ENCODE assay signal across 8 mouse cellular contexts in genomic region chr5:115732176-115732848, GRCm38 (mm10). TPM values are rescaled to one million over a fixed set of nuclear protein-coding genes. Genes with fewer than 3 reads are reported as not detected.
DNase-seq lines count a peak whose midpoint lies in the region; ATAC-seq lines count a peak whose summit lies in the region.

No protein-coding gene starts in this region.

- peak overlapping the region; percentile 92 for H3K4me2 ChIP-seq in intestine, embryonic 14.5 days (ENCODE audit: low read length)

- H3K4me1 ChIP-seq in intestine, embryonic 14.5 days (replicated peaks; ENCODE audit: control insufficient read depth, insufficient read depth, low read length), result no peaks in the 10 kb centered on the region; the same call in 1 of the 2 replicates

- peak overlapping the region; percentile 43; the same call in 1 of the 2 replicates for H3K27ac ChIP-seq in intestine, embryonic 14.5 days (ENCODE audit: low read depth)

- DNase-seq in gastrocnemius, postnatal 14 days, result peak; percentile 27
- DNase-seq in intestine, embryonic 14.5 days (ENCODE audit: low spot score), result peak; percentile 94
- peak; percentile 92 to 94 for DNase-seq in left cerebral cortex, postnatal 10 days (ENCODE audit: extremely low spot score in 1 of 2, low spot score in 2 of 2)
- peak; percentile 97 for DNase-seq in right cerebral cortex, postnatal 25 days
- peak; percentile 87 to 90 for DNase-seq in urinary bladder, postnatal 36 days (ENCODE audit: low spot score in 2 of 2)

- intact Hi-C loops in gastrocnemius, postnatal 14 days (cut with DNase I; ENCODE audit: low total_unique reads), result loop anchor here (10.0 kb wide), 1 partner anchor 78 kb away; no protein-coding TSS in a partner anchor
- intact Hi-C loops in left cerebral cortex, postnatal 10 days (cut with DNase I), result loop anchor here (5.0 kb wide), 1 partner anchor 80 kb away; no protein-coding TSS in a partner anchor

- no peaks in the 10 kb centered on the region for H3K36me3 ChIP-seq in intestine, embryonic 14.5 days (ENCODE audit: control insufficient read depth, insufficient read depth, low read length)

- H3K27me3 ChIP-seq in intestine, embryonic 14.5 days (replicated peaks; ENCODE audit: control insufficient read depth, insufficient read depth, low read length), result peaks cover 31% of the 10 kb centered on the region

- WGBS in intestine, embryonic 14.5 days, result 1% methylated on average over 53 of the region's 91 CpGs

- peak overlapping the region; percentile 52 for H3K4me3 ChIP-seq in intestine, embryonic 14.5 days (ENCODE audit: low read depth, low read length)

- no peaks in the 10 kb centered on the region for H3K9me3 ChIP-seq in intestine, embryonic 14.5 days (ENCODE audit: control insufficient read depth, low read length)

- 0 out of 2 replicates have a peak overlapping the region, but pooled peaks have one; percentile 16 for H3K9ac ChIP-seq in intestine, embryonic 14.5 days (ENCODE audit: low read length)

- peak; percentile 87 for ATAC-seq in activated CD4-positive, CD25-positive, alpha-beta regulatory T cell, adult 4 months
- peak; percentile 92 for ATAC-seq in common myeloid progenitor, adult 5-6 weeks (replicated peaks; ENCODE audit: low read depth, poor library complexity, severe bottlenecking)
- ATAC-seq in intestine, embryonic 14.5 days (replicated peaks; ENCODE audit: low FRiP score, low TSS enrichment, low read depth), result peak; percentile 93
- peak; percentile 90 for ATAC-seq in megakaryocyte-erythroid progenitor cell, adult 5-6 weeks (replicated peaks; ENCODE audit: low FRiP score, low TSS enrichment, poor library complexity, severe bottlenecking)

RNA-seq across cellular contexts. Expression of gene Bicdl1, which starts 0.9 kb away (rescaled TPM):
- 10 to 100 TPM; 11.5 to 13.5 TPM for polyA plus RNA-seq in activated CD4-positive, CD25-positive, alpha-beta regulatory T cell, adult 4 months (2017; shearing (Covaris generic))
- 0.87 and 3.0 TPM in 2 replicates for total RNA-seq in common myeloid progenitor, adult 5-6 weeks (2017)
- total RNA-seq in gastrocnemius, postnatal 14 days (2021), result 1 to 10 TPM; 2.6 to 3.9 TPM
- polyA plus RNA-seq in intestine, embryonic 14.5 days (2014; fragmentation: Nextera tagmentation; extraction: Ambion mirVana), result 12.1 and 13.6 TPM in 2 replicates
- total RNA-seq in left cerebral cortex, postnatal 10 days (2021), result 100 to 1,000 TPM; 120 to 129 TPM
- total RNA-seq in megakaryocyte-erythroid progenitor cell, adult 5-6 weeks (2014; fragmentation: Nextera tagmentation), result 1.4 and 1.5 TPM in 2 replicates
- total RNA-seq in megakaryocyte-erythroid progenitor cell, adult 5-6 weeks (2017), result 1.3 TPM in 1 of 2 replicates, not detected in the other

Comparison
In these comparisons a context has a peak if more than half of its experiments do, and no peak if none do; other contexts are left out.
1. Peak in every context shown above with its lines: DNase-seq, ATAC-seq, H3K4me3 ChIP-seq and H3K27ac ChIP-seq.
2. DNase-seq: peak in every context shown above with its lines; median percentile 97 in right cerebral cortex, postnatal 25 days; 94 in intestine, embryonic 14.5 days; 93 in left cerebral cortex, postnatal 10 days; 88 in urinary bladder, postnatal 36 days; 27 in gastrocnemius, postnatal 14 days.
3. RNA of gene Bicdl1, which starts 0.9 kb away (total RNA-seq): 120 to 129 TPM in left cerebral cortex, postnatal 10 days; 2.6 to 3.9 TPM in gastrocnemius, postnatal 14 days, 1.3 to 1.5 TPM in megakaryocyte-erythroid progenitor cell, adult 5-6 weeks and 0.87 to 3.0 TPM in common myeloid progenitor, adult 5-6 weeks; every median in the first group is over 10 times any median in the second.